Mouse (Mus musculus): Measurements from ENCODE around the gene Cradd.

- TF ChIP-seq CTCF (IDR thresholded peaks at IDR 0.05; ENCODE audit: low read depth, low read length): no peak
- TF ChIP-seq POLR2A (IDR thresholded peaks at IDR 0.05; ENCODE audit: extremely low read depth, insufficient read depth, low read length): no peak
Observed at GRCm38 (mm10) chr10:95367661-95368089, 43.7 kb upstream of the Cradd start.

All from liver, adult 2 months (tissue).